In genomic region chr14:105922427-105922826, GRCm38 (mm10) we compare ENCODE assay signal across 14 mouse cellular contexts. TPM values are rescaled to one million over a fixed set of nuclear protein-coding genes. Genes with fewer than 3 reads are reported as not detected.
DNase-seq lines count a peak whose midpoint lies in the region; ATAC-seq and TF ChIP-seq lines count a peak whose summit lies in the region.
"Had no signal": no experiment of that assay in that cellular context is flagged by ENCODE, and none has a peak within 500 bp of the region (broad histone marks: within the 10 kb centered on the region; RNA-seq: fewer than 3 reads in every experiment).

No protein-coding gene starts in this region.

- DNase-seq in kidney, adult 18-20 months: no peak
- DNase-seq in CH12.LX (ENCODE audit: extremely low read depth): peak; percentile 21
- no peak for DNase-seq in right cerebral cortex, postnatal 4 days
- DNase-seq in gastrocnemius, adult 8-10 months (ENCODE audit: low spot score in 2 of 2): no peak
- DNase-seq in left cerebral cortex, adult 18-20 months (ENCODE audit: low spot score in 2 of 2): no peak
- DNase-seq: adrenal gland, adult 8-10 months; cerebellum, postnatal 36 days; gastrocnemius, postnatal 10 days; kidney, adult 11 months; thymus, postnatal 36 days had no signal

- no peak for TF ChIP-seq CTCF in CH12.LX (conservative IDR thresholded peaks at IDR 0.05 in 1 of 2, IDR thresholded peaks at IDR 0.05 in 1 of 2; ENCODE audit: low read depth in 2 of 2, low read length in 2 of 2)
- no peak for TF ChIP-seq CTCF in bone marrow macrophage, adult 2 months (IDR thresholded peaks at IDR 0.05; ENCODE audit: low read depth, low read length)

- H3K36me3 ChIP-seq in kidney, embryonic 15.5 days: no peaks in the 10 kb centered on the region
- H3K36me3 ChIP-seq in CH12.LX (replicated peaks in 1 of 2; ENCODE audit: control insufficient read depth in 1 of 2, insufficient read depth in 1 of 2, low read length in 1 of 2): no peaks in the 10 kb centered on the region

- H3K27me3 ChIP-seq in kidney, embryonic 15.5 days: no peaks in the 10 kb centered on the region
- H3K27me3 ChIP-seq in CH12.LX (replicated peaks): no peaks in the 10 kb centered on the region

- H3K9me3 ChIP-seq in kidney, embryonic 15.5 days (replicated peaks): no peaks in the 10 kb centered on the region
- H3K9me3 ChIP-seq in CH12.LX (replicated peaks; ENCODE audit: low read length): peaks cover 26% of the 10 kb centered on the region

- dilution Hi-C loops in CH12.LX (cut with MboI; ENCODE audit: extremely low pct_ligation_motif_present, extremely low pct_unique_long_range_greater_than_20kb, low sequenced_read_pairs): no loop called here

- peaks cover 34% of the 10 kb centered on the region for H3K4me1 ChIP-seq in kidney, embryonic 15.5 days
- peaks cover 0 to 7% of the 10 kb centered on the region in 2 experiments; a peak in 1 of 4 replicates for H3K4me1 ChIP-seq in CH12.LX (ENCODE audit: control insufficient read depth in 1 of 2, insufficient read depth in 2 of 2)
- H3K4me1 ChIP-seq in bone marrow macrophage, adult 2 months (ENCODE audit: control insufficient read depth, insufficient read depth, low read length): peaks cover 11% of the 10 kb centered on the region

- no peak for TF ChIP-seq RAD21 in CH12.LX (IDR thresholded peaks at IDR 0.05; ENCODE audit: low read depth, low read length)

- in situ Hi-C loops in CH12.LX (cut with MboI; ENCODE audit: low pct_ligation_motif_present, low pct_unique_long_range_greater_than_20kb, low sequenced_read_pairs): no loop called here

- H3K79me2 ChIP-seq in CH12.LX (replicated peaks; ENCODE audit: control insufficient read depth, extremely low read depth, insufficient read depth, poor library complexity, severe bottlenecking): no peaks in the 10 kb centered on the region

- peak; percentile 13; the same call in 1 of the 2 replicates for ATAC-seq in kidney, embryonic 15.5 days (replicated peaks; ENCODE audit: low FRiP score)
- peak; percentile 51 for ATAC-seq in megakaryocyte, adult 5-6 weeks (ENCODE audit: poor library complexity, severe bottlenecking)

- H3K4me2 ChIP-seq in kidney, embryonic 15.5 days: peak overlapping the region; percentile 16; the same call in 1 of the 2 replicates
- no peak overlapping the region for H3K4me2 ChIP-seq in CH12.LX (ENCODE audit: insufficient read depth, low read depth, poor library complexity, severe bottlenecking)

- WGBS in kidney, embryonic 15.5 days: 15% methylated on average over 5 of the region's 5 CpGs

- no peak overlapping the region for H3K4me3 ChIP-seq in kidney, embryonic 15.5 days (replicated peaks)
- H3K4me3 ChIP-seq in CH12.LX (replicated peaks in 1 of 3; ENCODE audit: low read depth in 2 of 3, low read length in 2 of 3, poor library complexity in 1 of 3): no peak overlapping the region
- H3K4me3 ChIP-seq in bone marrow macrophage, adult 2 months (ENCODE audit: insufficient read depth, low read length): no peak overlapping the region

- TF ChIP-seq EP300 in CH12.LX (IDR thresholded peaks at IDR 0.05; ENCODE audit: low read length): no peak

- no peak for TF ChIP-seq POLR2A in CH12.LX (IDR thresholded peaks at IDR 0.05; ENCODE audit: low read depth, low read length)
- no peak for TF ChIP-seq POLR2A in bone marrow macrophage, adult 2 months (IDR thresholded peaks at IDR 0.05; ENCODE audit: borderline replicate concordance, low read depth, low read length)

- no peak overlapping the region for H3K9ac ChIP-seq in kidney, embryonic 15.5 days
- H3K9ac ChIP-seq in CH12.LX (ENCODE audit: insufficient read depth, low read depth): no peak overlapping the region

- H3K27ac ChIP-seq in kidney, embryonic 15.5 days: peak overlapping the region; percentile 72
- no peak overlapping the region for H3K27ac ChIP-seq in CH12.LX (ENCODE audit: insufficient read depth, low read depth)
- peak overlapping the region; percentile 46 for H3K27ac ChIP-seq in bone marrow macrophage, adult 2 months (ENCODE audit: insufficient read depth, low read depth, low read length)

TF ChIP-seq in CH12.LX, 34 proteins besides CTCF, POLR2A, EP300 and RAD21:
- no peak for TF ChIP-seq MXI1 (IDR thresholded peaks at IDR 0.05; ENCODE audit: low read depth, low read length)
- no peak for TF ChIP-seq IRF4 (IDR thresholded peaks at IDR 0.05; ENCODE audit: low read depth, low read length)
- TF ChIP-seq PAX5 (IDR thresholded peaks at IDR 0.05; ENCODE audit: low read length): no peak
- TF ChIP-seq SMC3 (IDR thresholded peaks at IDR 0.05; ENCODE audit: low read depth, low read length): no peak
- TF ChIP-seq TCF12 (IDR thresholded peaks at IDR 0.05; ENCODE audit: low read depth, low read length): no peak
- TF ChIP-seq NELFE (IDR thresholded peaks at IDR 0.05; ENCODE audit: low read depth, low read length): no peak
- no peak for TF ChIP-seq RCOR1 (conservative IDR thresholded peaks at IDR 0.05; ENCODE audit: low read depth, low read length)
- no peak for TF ChIP-seq MAFK (IDR thresholded peaks at IDR 0.05; ENCODE audit: insufficient replicate concordance, low read length)
- no peak for TF ChIP-seq MEF2A (IDR thresholded peaks at IDR 0.05; ENCODE audit: borderline replicate concordance, low read depth, low read length)
- TF ChIP-seq ETS1 (conservative IDR thresholded peaks at IDR 0.05; ENCODE audit: low read depth, low read length): no peak

RNA-seq across cellular contexts. Expression of gene Spry2, which starts 25.8 kb away (rescaled TPM):
- polyA plus RNA-seq in kidney, embryonic 15.5 days (2015; fragmentation: Nextera tagmentation; extraction: Ambion mirVana): 56.2 and 61.9 TPM in 2 replicates
- total RNA-seq in CH12.LX (2012; rRNA removed) (not detected in 2 replicates), CH12.LX (2014; rRNA removed) (not detected in 2 replicates)
- polyA plus RNA-seq in CH12.LX (2012; ENCODE audit: insufficient read length, low read depth): 0.21 TPM in 1 of 2 replicates, not detected in the other
- polyA plus RNA-seq in bone marrow macrophage, adult 2 months (2012; ENCODE audit: insufficient read depth, insufficient read length, missing spikeins): 3.2 and 3.5 TPM in 2 replicates
- total RNA-seq in megakaryocyte, adult 5-6 weeks (2015): 3.5 and 5.3 TPM in 2 replicates
- 3.4 and 3.5 TPM in 2 replicates for total RNA-seq in megakaryocyte, adult 5-6 weeks (2017)
- 10 to 100 TPM; 15.7 to 20.8 (median 18.7) TPM for total RNA-seq in gastrocnemius, adult 8-10 months (2022)
- 100 to 1,000 TPM; 101 to 110 TPM for total RNA-seq in left cerebral cortex, adult 18-20 months (2021)
- total RNA-seq: MEL had no signal

Comparison
In these comparisons a context has a peak if more than half of its experiments do, and no peak if none do; other contexts are left out.
1. RNA of gene Spry2, which starts 25.8 kb away (total RNA-seq): 101 to 110 TPM in left cerebral cortex, adult 18-20 months; 15.7 to 20.8 TPM in gastrocnemius, adult 8-10 months, 3.4 to 5.3 TPM in megakaryocyte, adult 5-6 weeks and not detected in CH12.LX; every median in the first group is over 4 times any median in the second.